Mouse (Mus musculus): ENCODE data around the gene Ap1m1. TPM values are rescaled to one million over a fixed set of nuclear protein-coding genes. Genes with fewer than 3 reads are reported as not detected.
A peak's percentile ranks its signal among the peaks of the same experiment; 100 is the strongest.

Gene Ap1m1
- polyA plus RNA-seq, 1 experiment, result 30.1 TPM

- Histone ChIP-seq H3K27me3 (ENCODE audit: control insufficient read depth, insufficient read depth, low read length, poor library complexity, severe bottlenecking) (no peaks in the 10 kb centered on the region), H3K4me3 (ENCODE audit: low read depth, low read length) (no peak overlapping the region), H3K4me1 (ENCODE audit: control insufficient read depth, insufficient read depth, low read length) (peaks cover 2% of the 10 kb centered on the region), H3K36me3 (ENCODE audit: control insufficient read depth, insufficient read depth, low read length, poor library complexity, severe bottlenecking) (no peaks in the 10 kb centered on the region), H3K9me3 (replicated peaks; ENCODE audit: control insufficient read depth, insufficient read depth, low read length, poor library complexity, severe bottlenecking) (no peaks in the 10 kb centered on the region), H3K27ac (ENCODE audit: insufficient read depth, low read length) (no peak overlapping the region), H3K9ac (ENCODE audit: low read depth, poor library complexity, severe bottlenecking) (no peak overlapping the region)
- TF ChIP-seq POLR2A (IDR thresholded peaks at IDR 0.05; ENCODE audit: insufficient read depth, low read length), result peak; percentile 29
- no peak for TF ChIP-seq EP300 (IDR thresholded peaks at IDR 0.05; ENCODE audit: insufficient read depth, low read depth, low read length)
Measured at GRCm38 (mm10) chr8:72265342-72265741, 25.5 kb downstream of the Ap1m1 start.

- Histone ChIP-seq H3K27ac (ENCODE audit: insufficient read depth, low read length) (no peak overlapping the region), H3K4me3 (ENCODE audit: low read depth, low read length) (no peak overlapping the region), H3K27me3 (ENCODE audit: control insufficient read depth, insufficient read depth, low read length, poor library complexity, severe bottlenecking) (no peaks in the 10 kb centered on the region), H3K9ac (ENCODE audit: low read depth, poor library complexity, severe bottlenecking) (no peak overlapping the region), H3K4me1 (ENCODE audit: control insufficient read depth, insufficient read depth, low read length) (peaks cover 2% of the 10 kb centered on the region), H3K9me3 (replicated peaks; ENCODE audit: control insufficient read depth, insufficient read depth, low read length, poor library complexity, severe bottlenecking) (no peaks in the 10 kb centered on the region), H3K36me3 (ENCODE audit: control insufficient read depth, insufficient read depth, low read length, poor library complexity, severe bottlenecking) (no peaks in the 10 kb centered on the region)
- TF ChIP-seq CTCF (IDR thresholded peaks at IDR 0.05; ENCODE audit: low read depth, low read length) (no peak), EP300 (IDR thresholded peaks at IDR 0.05; ENCODE audit: insufficient read depth, low read depth, low read length) (no peak), POLR2A (IDR thresholded peaks at IDR 0.05; ENCODE audit: insufficient read depth, low read length) (no peak)
Measured at GRCm38 (mm10) chr8:72266671-72267070, 26.9 kb downstream of the Ap1m1 start.

- H3K36me3 ChIP-seq (ENCODE audit: control insufficient read depth, insufficient read depth, low read length, poor library complexity, severe bottlenecking), result no peaks in the 10 kb centered on the region
- H3K27ac ChIP-seq (ENCODE audit: insufficient read depth, low read length), result no peak overlapping the region
Measured at GRCm38 (mm10) chr8:72267106-72267505, 27.3 kb downstream of the Ap1m1 start.

GRCm38 (mm10) chr8:72268356-72268755 lies 28.5 kb downstream of the Ap1m1 start:
- H3K9me3 ChIP-seq (replicated peaks; ENCODE audit: control insufficient read depth, insufficient read depth, low read length, poor library complexity, severe bottlenecking), result no peaks in the 10 kb centered on the region
- TF ChIP-seq EP300 (IDR thresholded peaks at IDR 0.05; ENCODE audit: insufficient read depth, low read depth, low read length) (no peak), CTCF (IDR thresholded peaks at IDR 0.05; ENCODE audit: low read depth, low read length) (no peak)
- H3K4me3 ChIP-seq (ENCODE audit: low read depth, low read length), result peak overlapping the region; percentile 21
- peak overlapping the region; percentile 54 for H3K9ac ChIP-seq (ENCODE audit: low read depth, poor library complexity, severe bottlenecking)
- H3K27ac ChIP-seq (ENCODE audit: insufficient read depth, low read length), result no peak overlapping the region
- no peaks in the 10 kb centered on the region for H3K36me3 ChIP-seq (ENCODE audit: control insufficient read depth, insufficient read depth, low read length, poor library complexity, severe bottlenecking)
- peaks cover 2% of the 10 kb centered on the region for H3K4me1 ChIP-seq (ENCODE audit: control insufficient read depth, insufficient read depth, low read length)
- H3K27me3 ChIP-seq (ENCODE audit: control insufficient read depth, insufficient read depth, low read length, poor library complexity, severe bottlenecking), result no peaks in the 10 kb centered on the region

More at GRCm38 (mm10) chr8:72267106-72267505, 27.3 kb downstream of the Ap1m1 start:
- TF ChIP-seq CTCF (IDR thresholded peaks at IDR 0.05; ENCODE audit: low read depth, low read length) (no peak), POLR2A (IDR thresholded peaks at IDR 0.05; ENCODE audit: insufficient read depth, low read length) (no peak), EP300 (IDR thresholded peaks at IDR 0.05; ENCODE audit: insufficient read depth, low read depth, low read length) (no peak)
- no peak overlapping the region for H3K4me3 ChIP-seq (ENCODE audit: low read depth, low read length)
- H3K9ac ChIP-seq (ENCODE audit: low read depth, poor library complexity, severe bottlenecking), result no peak overlapping the region
- H3K27me3 ChIP-seq (ENCODE audit: control insufficient read depth, insufficient read depth, low read length, poor library complexity, severe bottlenecking), result no peaks in the 10 kb centered on the region
- peaks cover 2% of the 10 kb centered on the region for H3K4me1 ChIP-seq (ENCODE audit: control insufficient read depth, insufficient read depth, low read length)
- H3K9me3 ChIP-seq (replicated peaks; ENCODE audit: control insufficient read depth, insufficient read depth, low read length, poor library complexity, severe bottlenecking), result no peaks in the 10 kb centered on the region

GRCm38 (mm10) chr8:72270606-72271005 lies 30.8 kb downstream of the Ap1m1 start:
- Histone ChIP-seq H3K27ac (ENCODE audit: insufficient read depth, low read length) (peak overlapping the region; percentile 23), H3K9me3 (replicated peaks; ENCODE audit: control insufficient read depth, insufficient read depth, low read length, poor library complexity, severe bottlenecking) (no peaks in the 10 kb centered on the region), H3K9ac (ENCODE audit: low read depth, poor library complexity, severe bottlenecking) (peak overlapping the region; percentile 32), H3K27me3 (ENCODE audit: control insufficient read depth, insufficient read depth, low read length, poor library complexity, severe bottlenecking) (no peaks in the 10 kb centered on the region), H3K36me3 (ENCODE audit: control insufficient read depth, insufficient read depth, low read length, poor library complexity, severe bottlenecking) (no peaks in the 10 kb centered on the region), H3K4me3 (ENCODE audit: low read depth, low read length) (peak overlapping the region; percentile 9), H3K4me1 (ENCODE audit: control insufficient read depth, insufficient read depth, low read length) (no peaks in the 10 kb centered on the region)
- TF ChIP-seq EP300 (IDR thresholded peaks at IDR 0.05; ENCODE audit: insufficient read depth, low read depth, low read length), result no peak
- no peak for TF ChIP-seq CTCF (IDR thresholded peaks at IDR 0.05; ENCODE audit: low read depth, low read length)
- no peak for TF ChIP-seq POLR2A (IDR thresholded peaks at IDR 0.05; ENCODE audit: insufficient read depth, low read length)

- no peaks in the 10 kb centered on the region for H3K4me1 ChIP-seq (ENCODE audit: control insufficient read depth, insufficient read depth, low read length)
- H3K9me3 ChIP-seq (replicated peaks; ENCODE audit: control insufficient read depth, insufficient read depth, low read length, poor library complexity, severe bottlenecking), result no peaks in the 10 kb centered on the region
- peak overlapping the region; percentile 32 for H3K9ac ChIP-seq (ENCODE audit: low read depth, poor library complexity, severe bottlenecking)
- no peak for TF ChIP-seq EP300 (IDR thresholded peaks at IDR 0.05; ENCODE audit: insufficient read depth, low read depth, low read length)
- H3K27ac ChIP-seq (ENCODE audit: insufficient read depth, low read length), result peak overlapping the region; percentile 47
- H3K27me3 ChIP-seq (ENCODE audit: control insufficient read depth, insufficient read depth, low read length, poor library complexity, severe bottlenecking), result no peaks in the 10 kb centered on the region
- no peaks in the 10 kb centered on the region for H3K36me3 ChIP-seq (ENCODE audit: control insufficient read depth, insufficient read depth, low read length, poor library complexity, severe bottlenecking)
- peak overlapping the region; percentile 9 for H3K4me3 ChIP-seq (ENCODE audit: low read depth, low read length)
Measured at GRCm38 (mm10) chr8:72271051-72271660, 31.3 kb downstream of the Ap1m1 start.

All from ES-Bruce4 (cell line).